In the genomic region with DNA sequence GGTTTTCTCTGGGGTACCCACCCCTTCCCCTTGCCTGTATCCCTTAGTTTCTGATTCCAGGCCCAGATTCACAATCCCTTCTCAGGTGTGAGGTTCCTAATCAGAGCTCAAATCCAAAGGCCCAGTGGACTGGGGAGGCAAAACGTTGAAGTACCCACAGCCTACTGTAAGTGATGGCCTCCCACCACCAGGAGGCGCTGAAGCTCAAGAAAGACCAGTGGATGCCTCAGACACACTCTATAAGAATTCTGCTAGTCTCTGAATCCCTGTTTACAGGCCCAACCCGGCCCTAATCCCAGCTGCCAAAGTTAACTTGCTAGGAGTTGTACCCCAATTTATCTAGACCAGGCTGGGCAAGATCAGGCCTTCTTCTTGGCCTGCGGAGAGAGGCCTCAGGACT, we compare ENCODE assay signal across 9 mouse cellular contexts. TPM values are rescaled to one million over a fixed set of nuclear protein-coding genes. Genes with fewer than 3 reads are reported as not detected.
DNase-seq lines count a peak whose midpoint lies in the region; ATAC-seq and TF ChIP-seq lines count a peak whose summit lies in the region.
"Had no signal": no experiment of that assay in that cellular context is flagged by ENCODE, and none has a peak within 500 bp of the region (broad histone marks: within the 10 kb centered on the region; RNA-seq: fewer than 3 reads in every experiment).

No protein-coding gene starts in this region.

- no peak overlapping the region for H3K9ac ChIP-seq in liver, embryonic 14.5 days (replicated peaks)
- H3K9ac ChIP-seq: stomach, embryonic 15.5 days had no signal

- H3K4me1 ChIP-seq in liver, embryonic 14.5 days (replicated peaks; ENCODE audit: control insufficient read depth in 2 of 2, insufficient read depth in 2 of 2, low read length in 1 of 2): no peaks in the 10 kb centered on the region

- no peak overlapping the region for H3K4me2 ChIP-seq in liver, embryonic 14.5 days (ENCODE audit: low read depth)
- H3K4me2 ChIP-seq: stomach, embryonic 15.5 days had no signal

- H3K36me3 ChIP-seq in liver, embryonic 14.5 days (replicated peaks; ENCODE audit: control insufficient read depth, insufficient read depth, low read depth): no peaks in the 10 kb centered on the region
- H3K36me3 ChIP-seq: stomach, embryonic 15.5 days had no signal

- DNase-seq in 3T3-L1 (ENCODE audit: low read depth, low spot score): peak; percentile 88
- DNase-seq in Muller cell, postnatal 12 days (ENCODE audit: inconsistent ontology term): peak; percentile 65
- DNase-seq in cerebellum, adult 8-10 months: peak; percentile 75
- DNase-seq in frontal cortex, postnatal 10 days (ENCODE audit: low spot score in 2 of 2): peak; percentile 37 to 71
- DNase-seq in kidney, postnatal 10 days: peak; percentile 81
- DNase-seq in liver, embryonic 14.5 days (ENCODE audit: low read depth in 3 of 3, low spot score in 3 of 3): peak; percentile 25 to 41 (median 32)
- peak; percentile 75 for DNase-seq in ovary, postnatal 14 days (ENCODE audit: low spot score)
- DNase-seq in thymus, postnatal 10 days (ENCODE audit: low spot score in 2 of 2): peak; percentile 32 to 77

- peak; percentile 79 for TF ChIP-seq CTCF in liver, embryonic 14.5 days (IDR thresholded peaks at IDR 0.05; ENCODE audit: low read depth)

- H3K27me3 ChIP-seq in liver, embryonic 14.5 days (ENCODE audit: control insufficient read depth, insufficient read depth, low read length): no peaks in the 10 kb centered on the region
- H3K27me3 ChIP-seq: stomach, embryonic 15.5 days had no signal

- no peak for ATAC-seq in liver, embryonic 14.5 days (ENCODE audit: insufficient read depth)

- no peak overlapping the region for H3K4me3 ChIP-seq in liver, embryonic 14.5 days (ENCODE audit: insufficient read depth in 1 of 2, low read depth in 2 of 2, low read length in 2 of 2)
- H3K4me3 ChIP-seq: stomach, embryonic 15.5 days had no signal

- 29% methylated on average over 4 of the region's 4 CpGs for WGBS in liver, embryonic 14.5 days (ENCODE audit: insufficient replicate concordance)

- TF ChIP-seq EP300 in liver, embryonic 14.5 days (IDR thresholded peaks at IDR 0.05; ENCODE audit: low read depth): no peak

- H3K27ac ChIP-seq in liver, embryonic 14.5 days: no peak overlapping the region
- H3K27ac ChIP-seq: stomach, embryonic 15.5 days had no signal

- H3K9me3 ChIP-seq in liver, embryonic 14.5 days (ENCODE audit: control insufficient read depth, low read length): no peaks in the 10 kb centered on the region
- H3K9me3 ChIP-seq: stomach, embryonic 15.5 days had no signal

RNA-seq across cellular contexts. Expression of a gene that starts 48.2 kb away (rescaled TPM):
- 0.18 TPM in 1 of 2 replicates, not detected in the other for polyA plus RNA-seq in liver, embryonic 14.5 days (2012; rRNA removed)
- polyA plus RNA-seq in liver, embryonic 14.5 days (2014; fragmentation: Nextera tagmentation; extraction: Ambion mirVana): 0.10 TPM in 1 of 2 replicates, not detected in the other

RNA-seq across cellular contexts. Expression of a gene that starts 55.1 kb away (rescaled TPM):
- 98.4 and 99.3 TPM in 2 replicates for polyA plus RNA-seq in liver, embryonic 14.5 days (2012; rRNA removed)
- polyA plus RNA-seq in liver, embryonic 14.5 days (2014; fragmentation: Nextera tagmentation; extraction: Ambion mirVana): 230 and 237 TPM in 2 replicates

Comparison
In these comparisons a context has a peak if more than half of its experiments do, and no peak if none do; other contexts are left out.
1. DNase-seq: peak in every context shown above with its lines; median percentile 88 in 3T3-L1; 81 in kidney, postnatal 10 days; 75 in cerebellum, adult 8-10 months; 75 in ovary, postnatal 14 days; 65 in Muller cell, postnatal 12 days; 54 in thymus, postnatal 10 days; 54 in frontal cortex, postnatal 10 days; 32 in liver, embryonic 14.5 days.